ENCODE assay signal across 8 mouse cellular contexts in genomic region chr4:128655446-128655845, GRCm38 (mm10). TPM values are rescaled to one million over a fixed set of nuclear protein-coding genes. Genes with fewer than 3 reads are reported as not detected.
DNase-seq lines count a peak whose midpoint lies in the region; ATAC-seq and TF ChIP-seq lines count a peak whose summit lies in the region.

No protein-coding gene starts in this region.

- no peak for TF ChIP-seq EP300 in liver, embryonic 14.5 days (IDR thresholded peaks at IDR 0.05; ENCODE audit: low read depth)

- peak; percentile 16 to 27 for DNase-seq in cerebellum, postnatal 36 days
- no peak for DNase-seq in cerebellum, adult 11-12 months
- DNase-seq in testis, postnatal 14 days (ENCODE audit: low spot score), result no peak
- no peak for DNase-seq in liver, embryonic 14.5 days (ENCODE audit: low read depth in 3 of 3, low spot score in 3 of 3)
- DNase-seq in right cerebral cortex, postnatal 25 days, result no peak
- DNase-seq in embryo, embryonic 9.5 days (ENCODE audit: extremely low spot score), result no peak

- H3K9ac ChIP-seq in liver, embryonic 14.5 days (replicated peaks), result peak overlapping the region; percentile 67

- H3K27me3 ChIP-seq in testis, adult 2 months (ENCODE audit: control insufficient read depth, insufficient read depth, low read length), result no peaks in the 10 kb centered on the region
- H3K27me3 ChIP-seq in liver, embryonic 14.5 days (ENCODE audit: control insufficient read depth, insufficient read depth, low read length), result no peaks in the 10 kb centered on the region

- H3K4me2 ChIP-seq in liver, embryonic 14.5 days (ENCODE audit: low read depth), result peak overlapping the region; percentile 92

- peaks cover 9% of the 10 kb centered on the region for H3K4me1 ChIP-seq in testis, adult 2 months (ENCODE audit: control insufficient read depth, insufficient read depth, low read length)
- H3K4me1 ChIP-seq in liver, embryonic 14.5 days (replicated peaks; ENCODE audit: control insufficient read depth in 2 of 2, insufficient read depth in 2 of 2, low read length in 1 of 2), result peaks cover 0 to 25% of the 10 kb centered on the region in 2 experiments; a peak in 3 of 4 replicates

- 6% methylated on average over 12 of the region's 12 CpGs for WGBS in liver, embryonic 14.5 days (ENCODE audit: insufficient replicate concordance)

- no peaks in the 10 kb centered on the region for H3K9me3 ChIP-seq in liver, embryonic 14.5 days (ENCODE audit: control insufficient read depth, low read length)

- no peak overlapping the region; the same call in 1 of the 2 replicates for H3K27ac ChIP-seq in testis, adult 2 months (ENCODE audit: control insufficient read depth, insufficient read depth, low read depth, low read length)
- H3K27ac ChIP-seq in liver, embryonic 14.5 days, result no peak overlapping the region

- TF ChIP-seq CTCF in testis, adult 2 months (IDR thresholded peaks at IDR 0.05; ENCODE audit: control insufficient read depth, insufficient read depth, insufficient replicate concordance, low read depth, low read length), result no peak
- TF ChIP-seq CTCF in liver, embryonic 14.5 days (IDR thresholded peaks at IDR 0.05; ENCODE audit: low read depth), result no peak

- no peak for ATAC-seq in liver, embryonic 14.5 days (ENCODE audit: insufficient read depth)
- no peak for ATAC-seq in cerebellum, adult (ENCODE audit: insufficient number of reproducible peaks, low FRiP score, low TSS enrichment)

- no peaks in the 10 kb centered on the region for H3K36me3 ChIP-seq in testis, adult 2 months (ENCODE audit: control insufficient read depth, insufficient read depth, low read length)
- H3K36me3 ChIP-seq in liver, embryonic 14.5 days (replicated peaks; ENCODE audit: control insufficient read depth, insufficient read depth, low read depth), result no peaks in the 10 kb centered on the region

- TF ChIP-seq POLR2A in testis, adult 2 months (IDR thresholded peaks at IDR 0.05; ENCODE audit: control insufficient read depth, low read depth, low read length), result no peak

- peak overlapping the region; percentile 87 for H3K4me3 ChIP-seq in testis, adult 2 months (ENCODE audit: control insufficient read depth, low read depth, low read length)
- H3K4me3 ChIP-seq in liver, embryonic 14.5 days (ENCODE audit: insufficient read depth in 1 of 2, low read depth in 2 of 2, low read length in 2 of 2), result peak overlapping the region; percentile 66 to 83

RNA-seq across cellular contexts. Expression of gene Phc2, which starts 0.9 kb away (rescaled TPM):
- polyA plus RNA-seq in testis, adult 2 months (2012; rRNA removed), result 44.6 and 47.8 TPM in 2 replicates
- 14.9 and 17.1 TPM in 2 replicates for polyA plus RNA-seq in liver, embryonic 14.5 days (2012; rRNA removed)
- polyA plus RNA-seq in liver, embryonic 14.5 days (2014; fragmentation: Nextera tagmentation; extraction: Ambion mirVana), result 8.8 and 14.7 TPM in 2 replicates

RNA-seq across cellular contexts. Expression of gene Tlr12, which starts 37.0 kb away (rescaled TPM):
- polyA plus RNA-seq in testis, adult 2 months (2012; rRNA removed), result 0.04 and 0.12 TPM in 2 replicates
- polyA plus RNA-seq in liver, embryonic 14.5 days (2012; rRNA removed), result 0.75 and 0.81 TPM in 2 replicates
- 0.14 and 0.18 TPM in 2 replicates for polyA plus RNA-seq in liver, embryonic 14.5 days (2014; fragmentation: Nextera tagmentation; extraction: Ambion mirVana)

RNA-seq across cellular contexts. Expression of gene Zscan20, which starts 45.5 kb away (rescaled TPM):
- polyA plus RNA-seq in testis, adult 2 months (2012; rRNA removed), result 7.5 and 7.7 TPM in 2 replicates
- 0.57 and 0.71 TPM in 2 replicates for polyA plus RNA-seq in liver, embryonic 14.5 days (2012; rRNA removed)
- 0.33 and 0.59 TPM in 2 replicates for polyA plus RNA-seq in liver, embryonic 14.5 days (2014; fragmentation: Nextera tagmentation; extraction: Ambion mirVana)

Comparison
In these comparisons a context has a peak if more than half of its experiments do, and no peak if none do; other contexts are left out.
1. DNase-seq: peak in cerebellum, postnatal 36 days (2 of 2); none in cerebellum, adult 11-12 months (single experiment), testis, postnatal 14 days (single experiment), liver, embryonic 14.5 days (0 of 3), right cerebral cortex, postnatal 25 days (single experiment) and embryo, embryonic 9.5 days (single experiment).